Mouse (Mus musculus): ENCODE measurements around the gene Fhl4.

Gene Fhl4

GRCm38 (mm10) chr10:85102247-85103084 is at the start of gene Fhl4, which contains the start of gene Tmem263:
TSS of gene Fhl4 (minus strand) at chr10:85102495.
TSS of gene Tmem263 (plus strand) at chr10:85102627.
- DNase-seq (ENCODE audit: inconsistent ontology term): peak; percentile 97

DNA sequence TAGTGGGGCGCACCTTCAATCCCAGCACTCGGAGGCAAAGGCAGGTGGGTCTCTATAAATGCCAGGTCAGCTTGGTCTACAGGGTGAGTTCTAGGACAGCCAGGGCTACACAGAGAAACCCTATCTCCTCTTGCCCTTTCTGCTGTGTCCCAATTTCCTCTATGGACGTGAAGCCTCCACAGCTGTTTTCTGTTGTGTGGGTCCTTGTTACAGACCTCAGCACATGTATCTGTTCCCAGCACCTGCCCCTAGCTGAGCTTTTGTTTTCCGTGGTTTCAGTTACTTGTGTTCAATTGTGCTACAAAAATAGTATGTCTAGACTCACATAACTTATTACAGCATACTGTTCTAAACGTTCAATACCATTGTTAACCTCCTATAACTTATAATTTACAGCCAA is 46.9 kb upstream of the Fhl4 start:
- no peak for DNase-seq (ENCODE audit: inconsistent ontology term)

DNA sequence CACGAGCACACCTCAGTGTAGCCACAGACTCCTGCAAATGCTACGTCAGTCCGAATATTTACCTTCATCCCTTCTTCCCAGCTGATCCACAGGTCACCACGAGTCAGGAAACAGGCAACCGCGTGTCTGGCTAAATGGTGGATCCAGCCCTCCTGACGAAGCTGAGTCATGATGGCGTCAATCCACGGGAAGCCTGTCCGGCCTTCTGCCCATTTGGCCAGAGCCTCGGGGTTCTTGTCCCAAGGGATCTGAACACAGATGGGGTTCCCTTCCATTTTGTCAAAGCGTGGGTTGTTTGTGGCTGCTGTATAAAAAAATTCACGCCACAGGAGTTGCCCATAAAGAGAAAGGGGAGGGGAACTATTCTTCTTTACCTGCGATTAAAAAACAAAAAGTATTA is 44.0 kb upstream of the Fhl4 start:
- no peak for DNase-seq (ENCODE audit: inconsistent ontology term)

GRCm38 (mm10) chr10:85141465-85141864 is 39.2 kb upstream of the Fhl4 start:
- DNase-seq (ENCODE audit: inconsistent ontology term): no peak

DNA sequence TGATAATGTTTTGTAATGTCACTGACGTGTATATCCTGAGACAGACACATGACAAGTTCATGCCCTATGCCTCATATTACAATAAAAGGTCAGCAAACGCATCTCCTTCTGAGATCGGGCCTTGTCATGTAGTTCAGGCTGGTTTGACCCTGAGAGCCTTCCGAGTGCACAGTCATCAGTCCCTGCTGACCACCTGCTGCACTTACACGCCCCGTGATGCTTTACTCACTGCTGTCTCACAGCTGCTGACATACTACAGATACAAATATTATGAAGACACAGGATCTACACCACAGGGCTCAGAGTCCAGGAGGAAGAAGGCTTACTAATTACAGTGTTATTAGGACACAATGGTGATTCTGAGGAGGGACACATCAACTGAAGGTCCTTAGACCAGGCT is 34.3 kb upstream of the Fhl4 start:
- DNase-seq (ENCODE audit: inconsistent ontology term): no peak

DNA sequence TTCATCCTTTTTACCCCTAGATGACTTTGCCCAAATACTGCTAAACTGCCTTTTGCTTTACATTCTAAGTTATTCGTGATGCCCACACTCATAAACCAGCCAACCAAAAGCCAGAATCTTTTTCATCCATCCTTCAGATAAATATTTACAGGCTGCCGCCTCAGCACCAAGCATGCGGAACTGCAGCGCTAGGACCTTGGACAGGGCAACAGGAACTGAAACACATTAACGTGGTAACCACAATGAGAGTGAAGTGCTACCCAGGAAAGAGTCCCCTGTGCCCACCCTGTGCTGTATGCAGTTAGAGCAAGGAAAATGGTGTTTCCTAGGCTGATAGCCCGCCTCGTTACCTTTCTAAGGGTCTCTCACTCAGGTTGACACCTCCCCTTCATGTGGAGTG is 26.2 kb upstream of the Fhl4 start:
- no peak for DNase-seq (ENCODE audit: inconsistent ontology term)

- peak; percentile 95 for DNase-seq (ENCODE audit: inconsistent ontology term)
Observed at GRCm38 (mm10) chr10:85127395-85128287, 25.3 kb upstream of the Fhl4 start, which contains the start of gene Mterf2. TSS of gene Mterf2 (minus strand) at chr10:85128027.

- DNase-seq (ENCODE audit: inconsistent ontology term): no peak
Observed at GRCm38 (mm10) chr10:85125184-85125583, 22.9 kb upstream of the Fhl4 start.

DNA sequence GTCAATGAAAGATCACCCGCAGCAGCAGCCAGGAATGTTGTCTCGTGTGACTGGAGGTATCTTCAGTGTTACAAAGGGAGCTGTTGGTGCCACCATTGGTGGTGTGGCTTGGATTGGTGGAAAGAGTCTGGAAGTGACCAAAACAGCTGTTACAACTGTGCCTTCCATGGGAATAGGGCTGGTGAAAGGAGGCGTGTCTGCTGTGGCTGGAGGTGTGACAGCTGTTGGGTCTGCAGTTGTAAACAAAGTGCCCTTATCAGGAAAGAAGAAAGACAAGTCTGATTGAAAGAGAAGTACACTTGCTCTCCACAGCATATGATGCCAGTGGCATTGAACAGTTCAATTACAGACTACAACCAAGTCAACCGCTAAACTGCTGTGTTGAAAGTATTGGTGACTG is 12.1 kb upstream of the Fhl4 start:
- DNase-seq (ENCODE audit: inconsistent ontology term): no peak

GRCm38 (mm10) chr10:85103085-85103885 is 990 bp upstream of the Fhl4 start:
- DNase-seq (ENCODE audit: inconsistent ontology term): peak; percentile 74

GRCm38 (mm10) chr10:85101841-85102240 is 454 bp downstream of the Fhl4 start:
- no peak for DNase-seq (ENCODE audit: inconsistent ontology term)

GRCm38 (mm10) chr10:85071605-85072152 is 30.6 kb downstream of the Fhl4 start:
- DNase-seq (ENCODE audit: inconsistent ontology term): no peak

- no peak for DNase-seq (ENCODE audit: inconsistent ontology term)
Observed at GRCm38 (mm10) chr10:85054876-85055275, 47.4 kb downstream of the Fhl4 start.

- DNase-seq (ENCODE audit: inconsistent ontology term): no peak
Observed at GRCm38 (mm10) chr10:85052451-85052850, 49.8 kb downstream of the Fhl4 start.

DNA sequence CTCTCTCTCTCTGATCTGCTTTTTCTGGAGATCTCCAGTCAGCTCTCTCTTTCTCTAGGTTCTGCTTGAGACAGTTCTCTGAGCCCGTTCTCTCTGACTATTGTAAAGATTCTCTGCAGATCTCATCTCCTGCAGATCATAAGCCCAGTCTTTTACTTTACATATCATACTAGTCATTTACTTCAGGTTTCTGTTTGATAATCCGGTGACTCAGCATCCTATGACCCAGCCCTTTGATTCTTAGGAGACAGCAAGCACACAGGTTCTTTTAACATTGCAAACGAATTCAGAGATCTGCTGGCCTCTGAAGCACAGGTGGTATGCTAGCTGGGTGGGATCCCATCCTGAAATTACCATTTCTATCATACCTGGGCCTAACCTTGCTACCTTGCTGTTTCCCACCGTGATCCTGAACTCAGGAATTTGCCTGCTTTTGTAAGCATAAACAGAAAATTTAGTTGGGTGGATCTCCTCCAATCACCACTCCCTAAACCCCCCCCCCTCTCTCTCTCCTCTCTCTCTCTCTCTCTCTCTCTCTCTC is 51.6 kb downstream of the Fhl4 start:
- no peak for DNase-seq (ENCODE audit: inconsistent ontology term)

DNA sequence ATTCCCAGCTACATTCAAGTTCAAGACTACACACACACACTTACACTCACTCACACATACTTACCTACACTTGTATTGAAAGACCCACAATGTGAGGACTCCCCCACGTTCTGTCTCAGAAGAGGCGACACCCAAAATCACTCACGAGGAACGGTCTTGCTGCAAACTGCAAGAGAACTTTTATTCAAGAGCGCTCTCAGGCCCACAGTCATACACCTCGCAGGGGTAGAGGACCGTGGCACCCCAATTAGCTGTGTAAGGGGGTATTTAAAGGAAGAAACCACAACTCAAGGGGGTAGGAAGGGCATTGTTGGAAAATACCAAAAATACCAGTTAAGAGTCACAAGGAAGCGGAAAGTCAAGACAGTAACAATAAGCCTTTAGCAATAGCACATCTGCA is 54.3 kb downstream of the Fhl4 start:
- DNase-seq (ENCODE audit: inconsistent ontology term): no peak

GRCm38 (mm10) chr10:85046585-85046984 is 55.7 kb downstream of the Fhl4 start:
- peak; percentile 10 for DNase-seq (ENCODE audit: inconsistent ontology term)

All from Muller cell, postnatal 12 days (primary cell).